Mouse (Mus musculus) kidney, adult 9 months (tissue): Measurements from ENCODE around the gene Mthfsl.
"Not testable (repeated sequence)": the region's sequence is repeated elsewhere in the genome, so short reads cannot be mapped to it uniquely, and the experiment has no call there.

Experiments
- DNase-seq: peaks from one replicate; pipeline ENCODE4 v3.0.0; 2022

Gene Mthfsl

GRCm38 (mm10) chr9:88689451-88689850, 30.6 kb downstream of the Mthfsl start:
- not testable (repeated sequence) for DNase-seq

DNA sequence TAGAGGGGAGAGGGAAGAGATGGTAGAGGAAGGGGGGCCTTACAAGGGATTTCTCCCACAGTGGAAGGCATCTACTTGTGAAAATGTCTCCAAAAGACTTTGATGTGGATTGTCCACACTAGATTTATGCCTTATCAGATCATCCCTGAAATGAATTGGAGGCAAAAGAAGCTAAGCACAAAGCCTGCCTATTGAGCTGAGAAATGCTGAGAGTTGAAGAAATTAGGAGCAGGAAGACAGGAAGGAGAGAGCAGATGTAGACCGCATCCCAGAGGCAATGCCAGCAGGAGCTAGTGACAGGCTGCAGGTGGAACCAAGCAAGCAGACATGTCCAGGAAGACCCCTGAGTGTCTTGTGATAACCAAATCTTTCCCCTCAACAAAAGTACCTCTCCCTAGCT, 33.4 kb downstream of the Mthfsl start:
- DNase-seq, result not testable (repeated sequence)

GRCm38 (mm10) chr9:88658341-88658740, 61.8 kb downstream of the Mthfsl start:
- DNase-seq, result not testable (repeated sequence)

DNA sequence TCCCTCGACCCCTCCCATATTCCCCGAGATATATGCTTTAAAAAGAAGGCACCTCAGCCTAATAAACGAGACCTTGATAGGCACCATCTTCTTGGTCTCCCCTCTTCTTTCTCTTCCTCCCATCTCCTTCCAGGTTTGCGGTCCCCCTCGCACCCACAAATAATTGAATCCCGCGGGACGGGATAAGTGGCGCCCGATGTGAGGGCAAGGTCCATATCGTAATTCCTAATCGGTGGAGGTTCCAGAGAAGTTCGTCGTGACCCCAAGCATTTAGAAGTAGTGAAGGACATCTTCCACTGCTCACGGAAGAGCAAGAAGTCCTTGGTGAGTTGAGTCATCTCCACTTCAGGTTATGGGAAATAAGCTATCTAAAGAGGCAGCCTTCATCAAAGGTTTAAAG, 69.4 kb downstream of the Mthfsl start:
- DNase-seq, result not testable (repeated sequence)
